Mouse (Mus musculus) mammary gland, adult 2 months (tissue): ENCODE measurements around the gene Pet100. TPM values are rescaled to one million over a fixed set of nuclear protein-coding genes. Genes with fewer than 3 reads are reported as not detected.

Source experiments
- polyA plus RNA-seq: library from polyadenylated mRNA; depleted of rRNA; stranded (reverse); fragments of >200 nt; gene quantifications from 2 replicates; pipeline ENCODE4 v1.2.3, GENCODE M21; 2012; ENCODE audit warnings: low replicate concordance; rRNA removed

Pet100 gene
- polyA plus RNA-seq = 2.9 and 7.1 TPM in 2 replicates

DNA sequence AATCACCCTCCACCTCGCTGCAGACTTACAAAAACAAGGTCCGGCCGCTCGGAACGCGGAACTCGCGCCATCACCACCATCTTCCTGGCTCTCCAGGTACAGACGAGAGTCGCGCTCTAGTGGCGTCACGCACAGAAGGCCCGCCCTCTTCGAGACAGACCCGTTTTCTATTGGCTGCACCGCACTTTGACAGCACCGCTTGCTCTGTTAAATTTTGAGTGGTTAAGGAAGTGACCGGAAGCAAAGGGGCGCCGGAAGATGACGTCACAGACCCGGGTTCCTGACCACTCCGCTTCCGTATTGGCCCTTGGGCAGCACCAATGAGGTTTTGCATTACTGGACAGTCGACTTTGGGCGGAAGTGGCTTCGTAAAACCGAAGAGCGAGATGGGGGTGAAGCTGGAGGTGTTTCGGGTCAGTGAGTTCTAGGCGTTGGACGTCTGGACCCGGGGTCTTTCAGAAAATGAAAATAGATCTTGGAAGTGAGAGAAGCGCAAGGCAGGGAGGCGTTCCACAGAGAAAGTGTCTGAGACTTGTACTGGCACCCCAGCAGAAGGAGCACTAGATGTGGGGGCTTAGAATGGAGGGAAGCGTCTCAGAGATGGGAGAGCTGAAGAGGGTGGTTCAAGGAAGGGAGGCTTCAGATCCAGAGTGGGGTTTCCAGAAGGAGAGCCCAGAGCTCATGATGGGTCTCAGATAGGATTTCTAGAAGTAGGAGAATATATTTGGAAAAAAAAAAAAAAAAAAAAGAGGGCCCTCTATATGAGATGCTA lies at the start of gene Pet100, which contains the start of gene Xab2:
Gene Pet100, plus strand, starts transcription at position 350 of the 772 bp plus-strand sequence.
Gene Xab2, minus strand, starts transcription at position 118 of the 772 bp plus-strand sequence.

GRCm38 (mm10) chr8:3586993-3587390 lies 34.4 kb upstream of the Pet100 start, which contains the start of gene Camsap3:
Gene Camsap3, plus strand, starts transcription at chr8:3587293.

GRCm38 (mm10) chr8:3625445-3625844 lies 4.1 kb downstream of the Pet100 start, which contains the start of gene Pcp2:
Gene Pcp2, minus strand, starts transcription at chr8:3625545.

GRCm38 (mm10) chr8:3630647-3631477 lies 9.5 kb downstream of the Pet100 start, which contains the start of gene Stxbp2:
Gene Stxbp2, plus strand, starts transcription at chr8:3630955.

GRCm38 (mm10) chr8:3655526-3655925 lies 34.2 kb downstream of the Pet100 start, which contains the start of gene Retn:
Gene Retn, plus strand, starts transcription at chr8:3655770.

DNA sequence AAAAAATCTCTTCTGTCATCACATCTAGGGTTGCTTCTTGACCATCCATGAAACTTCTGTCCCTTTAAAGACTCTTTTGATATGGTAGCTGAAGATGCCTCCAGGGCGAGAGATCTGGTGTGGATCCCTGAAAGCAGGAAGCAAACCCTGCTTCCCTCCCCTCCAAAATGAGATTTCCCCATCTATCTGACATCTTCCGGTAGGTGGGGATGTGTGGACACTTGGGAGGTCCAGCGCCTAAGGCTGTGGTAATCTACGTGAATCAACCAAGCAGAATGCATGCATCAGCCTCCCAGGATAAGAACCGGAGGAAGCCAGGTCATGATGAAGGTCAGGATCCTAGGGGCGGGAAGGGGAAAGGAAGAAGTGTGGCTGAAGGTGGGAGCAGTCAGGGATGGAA lies 44.2 kb downstream of the Pet100 start, which contains the start of gene Mcemp1:
Gene Mcemp1, plus strand, starts transcription at position 248 of the 400 bp plus-strand sequence.

DNA sequence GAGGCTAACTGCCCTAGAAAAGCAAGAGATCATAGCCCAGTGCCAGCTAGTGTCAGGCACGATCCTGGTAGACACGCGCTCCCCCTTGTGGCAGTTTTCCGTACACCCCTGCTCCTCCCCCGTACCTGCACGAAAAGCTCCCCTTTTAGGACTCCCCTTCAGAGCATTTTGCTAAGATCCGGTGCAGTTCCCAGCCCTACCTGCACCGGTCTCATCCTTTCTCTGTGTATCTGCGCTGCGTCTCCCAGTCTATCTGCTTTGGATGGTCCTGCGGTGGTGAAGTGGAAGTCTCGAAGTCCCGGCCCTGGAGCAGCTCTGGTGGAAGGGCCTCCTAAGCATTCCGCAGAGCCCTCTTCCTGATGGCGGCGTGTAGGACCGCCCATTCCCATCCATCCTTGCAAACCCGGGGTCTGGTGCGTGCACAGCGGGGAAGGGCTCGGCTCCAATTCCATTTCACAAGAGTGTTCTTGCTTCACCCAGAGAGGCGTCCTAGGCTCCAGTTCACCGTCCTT lies 50.7 kb downstream of the Pet100 start, which contains the start of gene Fcor:
Gene Fcor, minus strand, starts transcription at position 383 of the 512 bp plus-strand sequence.

Other genes starting within 250 kb of the Pet100 start
- gene Arhgef18, start 228.5 kb upstream of the Pet100 start, polyA plus RNA-seq = 46.1 and 114 TPM in 2 replicates
- 8.4 and 11.1 TPM in 2 replicates for gene Pex11g, start 153.9 kb upstream of the Pet100 start, polyA plus RNA-seq
- gene Tex45, start 150.7 kb upstream of the Pet100 start, polyA plus RNA-seq = 0.10 and 0.11 TPM in 2 replicates
- 76.9 and 90.5 TPM in 2 replicates for gene Zfp358, start 128.4 kb upstream of the Pet100 start, polyA plus RNA-seq
- gene Mcoln1, start 121.1 kb upstream of the Pet100 start, polyA plus RNA-seq = 274 and 624 TPM in 2 replicates
- 59.0 and 66.0 TPM in 2 replicates for gene Pnpla6, start 106.2 kb upstream of the Pet100 start, polyA plus RNA-seq
- not detected in 2 replicates for gene C330021F23Rik, start 53.6 kb upstream of the Pet100 start, polyA plus RNA-seq
- gene Camsap3, start 34.3 kb upstream of the Pet100 start, polyA plus RNA-seq = 11.5 and 13.9 TPM in 2 replicates
- gene Xab2, start 232 bp upstream of the Pet100 start, polyA plus RNA-seq = 57.5 and 58.7 TPM in 2 replicates
- gene Pcp2, start 4.0 kb downstream of the Pet100 start, polyA plus RNA-seq = not detected in 2 replicates
- 123 and 137 TPM in 2 replicates for gene Stxbp2, start 9.4 kb downstream of the Pet100 start, polyA plus RNA-seq
- 504 and 837 TPM in 2 replicates for gene Retn, start 34.2 kb downstream of the Pet100 start, polyA plus RNA-seq
- gene Mcemp1, start 44.2 kb downstream of the Pet100 start, polyA plus RNA-seq = 1.4 and 2.4 TPM in 2 replicates
- gene Fcor, start 50.8 kb downstream of the Pet100 start, polyA plus RNA-seq = 92.6 and 226 TPM in 2 replicates
- gene Trappc5, start 54.8 kb downstream of the Pet100 start, polyA plus RNA-seq = 31.3 and 44.5 TPM in 2 replicates
- 34.8 and 48.3 TPM in 2 replicates for gene Fcer2a, start 72.6 kb downstream of the Pet100 start, polyA plus RNA-seq
- gene Clec4g, start 99.1 kb downstream of the Pet100 start, polyA plus RNA-seq = 1.1 and 1.9 TPM in 2 replicates
- 3.8 and 9.8 TPM in 2 replicates for gene Cd209a, start 127.4 kb downstream of the Pet100 start, polyA plus RNA-seq
- 0.25 and 1.7 TPM in 2 replicates for gene Cd209e, start 232.8 kb downstream of the Pet100 start, polyA plus RNA-seq